Mouse (Mus musculus): Measurements from ENCODE around the gene Tmed10. TPM values are rescaled to one million over a fixed set of nuclear protein-coding genes. Genes with fewer than 3 reads are reported as not detected.

Gene Tmed10
- polyA plus RNA-seq, 1 experiment from 2014 or later = 357 TPM

DNA sequence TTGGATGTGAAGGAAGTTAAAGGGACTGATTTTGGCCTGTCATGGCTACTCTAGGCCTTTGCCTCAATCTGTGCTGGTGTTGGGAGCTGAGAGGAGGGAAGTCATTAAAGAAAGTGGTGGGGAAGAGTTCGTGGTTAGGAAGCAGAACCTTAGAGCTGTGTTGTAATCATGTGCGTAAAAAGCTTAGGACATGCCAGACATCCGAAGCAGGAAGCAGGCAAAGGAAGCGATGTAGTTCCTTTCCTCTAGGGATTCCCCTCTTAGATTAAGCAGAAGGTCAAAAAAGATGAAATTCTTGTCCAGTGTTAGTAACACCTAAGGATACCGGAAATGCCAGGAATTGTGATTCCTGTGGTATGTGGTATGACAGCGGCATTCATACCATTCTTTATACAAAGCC is 26.3 kb downstream of the Tmed10 start:
- peaks cover 5% of the 10 kb centered on the region; the same call in 1 of the 2 replicates for H3K36me3 ChIP-seq (ENCODE audit: insufficient read depth, low read length)

DNA sequence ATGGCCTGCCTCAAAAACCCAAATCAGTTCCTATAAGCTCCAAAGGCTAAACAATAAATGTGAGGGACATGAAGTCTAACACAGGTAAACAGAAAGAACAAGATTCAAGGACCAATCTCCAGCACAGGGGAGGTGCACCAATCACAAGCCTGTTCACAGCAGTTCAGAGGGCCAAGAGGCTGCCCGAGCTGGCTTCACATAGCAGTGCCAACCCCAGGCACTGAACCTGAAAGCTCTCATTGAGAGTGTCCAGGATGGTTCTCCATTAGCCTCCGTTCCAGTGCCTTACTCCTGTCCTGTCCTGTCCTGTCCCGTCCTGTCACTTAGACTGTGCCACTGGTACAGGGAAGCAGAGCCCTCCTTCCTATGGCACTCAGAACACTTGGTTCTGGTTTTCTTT is 27.5 kb downstream of the Tmed10 start:
- H3K27ac ChIP-seq = no peak overlapping the region
- 66% methylated on average over 3 of the region's 3 CpGs for WGBS
- no peak overlapping the region for H3K4me2 ChIP-seq (ENCODE audit: low read length)
- no peak overlapping the region for H3K4me3 ChIP-seq (replicated peaks; ENCODE audit: low read depth, low read length)
- H3K36me3 ChIP-seq (ENCODE audit: insufficient read depth, low read length) = peaks cover 5% of the 10 kb centered on the region; the same call in 1 of the 2 replicates
- no peaks in the 10 kb centered on the region for H3K27me3 ChIP-seq (ENCODE audit: insufficient read depth, low read length)
- no peaks in the 10 kb centered on the region for H3K9me3 ChIP-seq (replicated peaks; ENCODE audit: low read length)
- H3K4me1 ChIP-seq (replicated peaks; ENCODE audit: insufficient read depth, low read length) = no peaks in the 10 kb centered on the region
- no peak for TF ChIP-seq CTCF (IDR thresholded peaks at IDR 0.05; ENCODE audit: low read depth)
- DNase-seq (ENCODE audit: low spot score) (no peak), ATAC-seq (replicated peaks; ENCODE audit: low FRiP score, low read depth) (no peak)
- no peak overlapping the region for H3K9ac ChIP-seq (ENCODE audit: low read depth, low read length)

More for the DNA sequence above, 26.3 kb downstream of the Tmed10 start:
- no peaks in the 10 kb centered on the region for H3K9me3 ChIP-seq (replicated peaks; ENCODE audit: low read length)
- H3K4me1 ChIP-seq (replicated peaks; ENCODE audit: insufficient read depth, low read length) = no peaks in the 10 kb centered on the region
- 68% methylated on average over 6 of the region's 6 CpGs for WGBS
- H3K9ac ChIP-seq (ENCODE audit: low read depth, low read length) = no peak overlapping the region
- H3K4me2 ChIP-seq (ENCODE audit: low read length) = no peak overlapping the region
- TF ChIP-seq CTCF (IDR thresholded peaks at IDR 0.05; ENCODE audit: low read depth) = no peak
- no peaks in the 10 kb centered on the region for H3K27me3 ChIP-seq (ENCODE audit: insufficient read depth, low read length)
- no peak for ATAC-seq (replicated peaks; ENCODE audit: low FRiP score, low read depth)
- peak; percentile 60 for DNase-seq (ENCODE audit: low spot score)
- H3K27ac ChIP-seq = 0 out of 2 replicates have a peak overlapping the region, but pooled peaks have one; percentile 47
- no peak overlapping the region for H3K4me3 ChIP-seq (replicated peaks; ENCODE audit: low read depth, low read length)

DNA sequence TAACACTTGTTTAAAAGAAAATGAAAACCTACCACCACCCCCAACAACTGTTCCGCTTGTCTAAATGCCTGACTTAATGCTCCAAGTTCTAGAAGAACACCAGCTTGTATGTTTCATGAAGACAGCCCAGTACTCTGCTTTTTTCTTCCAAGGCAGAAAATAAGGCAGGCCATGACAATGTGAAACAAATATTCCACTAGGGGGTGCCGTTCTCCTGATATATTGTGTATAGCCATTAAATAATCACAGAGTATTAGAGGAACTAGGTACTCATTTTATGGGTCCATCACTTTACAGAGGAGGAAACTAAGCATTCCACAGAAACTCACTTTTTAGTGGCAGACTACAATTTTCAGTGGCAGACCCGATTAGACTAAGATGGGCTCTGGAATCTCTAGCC is 28.3 kb downstream of the Tmed10 start:
- Histone ChIP-seq H3K4me2 (ENCODE audit: low read length) (no peak overlapping the region), H3K36me3 (ENCODE audit: insufficient read depth, low read length) (peaks cover 5% of the 10 kb centered on the region; the same call in 1 of the 2 replicates), H3K9ac (ENCODE audit: low read depth, low read length) (no peak overlapping the region), H3K4me1 (replicated peaks; ENCODE audit: insufficient read depth, low read length) (no peaks in the 10 kb centered on the region), H3K9me3 (replicated peaks; ENCODE audit: low read length) (no peaks in the 10 kb centered on the region), H3K4me3 (replicated peaks; ENCODE audit: low read depth, low read length) (no peak overlapping the region), H3K27ac (no peak overlapping the region), H3K27me3 (ENCODE audit: insufficient read depth, low read length) (no peaks in the 10 kb centered on the region)
- TF ChIP-seq CTCF (IDR thresholded peaks at IDR 0.05; ENCODE audit: low read depth) = peak; percentile 85
- WGBS = 34% methylated on average over 3 of the region's 3 CpGs
- ATAC-seq (replicated peaks; ENCODE audit: low FRiP score, low read depth) (no peak; the same call in 1 of the 2 replicates), DNase-seq (ENCODE audit: low spot score) (peak; percentile 95)

DNA sequence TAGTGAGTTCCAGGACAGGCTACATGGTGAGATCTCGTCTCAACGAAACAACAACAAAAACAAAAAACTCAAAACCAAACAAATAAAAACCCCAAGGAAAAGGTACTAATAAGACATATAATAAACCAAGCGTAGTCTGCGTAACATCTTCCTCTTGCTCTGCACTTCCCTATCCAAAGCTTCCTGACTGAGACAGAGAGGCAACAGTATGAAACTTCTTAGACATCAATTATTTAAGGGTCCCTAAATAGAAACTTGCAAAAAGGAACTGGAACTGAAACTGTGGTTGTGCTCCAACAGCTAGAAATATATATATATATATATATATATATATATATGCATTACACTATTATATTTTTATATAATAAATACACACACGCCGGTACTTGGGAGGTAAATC is 29.1 kb downstream of the Tmed10 start:
- no peak overlapping the region for H3K27ac ChIP-seq
- no peaks in the 10 kb centered on the region for H3K9me3 ChIP-seq (replicated peaks; ENCODE audit: low read length)
- H3K4me2 ChIP-seq (ENCODE audit: low read length) = no peak overlapping the region
- no peaks in the 10 kb centered on the region for H3K4me1 ChIP-seq (replicated peaks; ENCODE audit: insufficient read depth, low read length)
- H3K4me3 ChIP-seq (replicated peaks; ENCODE audit: low read depth, low read length) = no peak overlapping the region
- DNase-seq (ENCODE audit: low spot score) (no peak), ATAC-seq (replicated peaks; ENCODE audit: low FRiP score, low read depth) (no peak)
- H3K9ac ChIP-seq (ENCODE audit: low read depth, low read length) = no peak overlapping the region
- peaks cover 5% of the 10 kb centered on the region; the same call in 1 of the 2 replicates for H3K36me3 ChIP-seq (ENCODE audit: insufficient read depth, low read length)
- 94% methylated on average over 6 of the region's 6 CpGs for WGBS
- no peak for TF ChIP-seq CTCF (IDR thresholded peaks at IDR 0.05; ENCODE audit: low read depth)
- H3K27me3 ChIP-seq (ENCODE audit: insufficient read depth, low read length) = no peaks in the 10 kb centered on the region

DNA sequence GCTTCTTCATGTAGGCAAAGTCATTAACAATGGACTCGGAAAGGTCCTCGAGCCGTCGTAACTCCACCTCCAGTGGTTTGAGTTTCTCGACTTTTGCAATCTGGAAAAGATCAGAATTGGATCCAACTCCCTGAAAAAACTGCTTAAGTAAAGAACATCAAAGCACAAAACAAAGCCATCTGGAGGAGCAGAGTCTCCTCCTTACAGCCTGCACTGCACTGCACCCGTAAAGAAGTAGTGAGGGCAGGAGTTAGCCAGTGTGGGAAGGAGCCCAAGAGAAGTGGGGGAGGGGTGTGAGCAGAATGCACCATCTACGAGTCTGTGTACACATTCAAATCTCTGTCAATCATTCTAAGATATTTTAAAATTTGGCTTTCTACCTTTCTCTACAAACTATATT is 30.4 kb downstream of the Tmed10 start:
- WGBS = 52% methylated on average over 7 of the region's 7 CpGs
- Histone ChIP-seq H3K27ac (no peak overlapping the region), H3K9me3 (replicated peaks; ENCODE audit: low read length) (no peaks in the 10 kb centered on the region), H3K4me1 (replicated peaks; ENCODE audit: insufficient read depth, low read length) (no peaks in the 10 kb centered on the region; the same call in 1 of the 2 replicates), H3K9ac (ENCODE audit: low read depth, low read length) (no peak overlapping the region), H3K27me3 (ENCODE audit: insufficient read depth, low read length) (no peaks in the 10 kb centered on the region), H3K4me3 (replicated peaks; ENCODE audit: low read depth, low read length) (no peak overlapping the region), H3K36me3 (ENCODE audit: insufficient read depth, low read length) (peaks cover 5% of the 10 kb centered on the region; the same call in 1 of the 2 replicates), H3K4me2 (ENCODE audit: low read length) (no peak overlapping the region)
- TF ChIP-seq CTCF (IDR thresholded peaks at IDR 0.05; ENCODE audit: low read depth) = no peak
- DNase-seq (ENCODE audit: low spot score) (no peak), ATAC-seq (replicated peaks; ENCODE audit: low FRiP score, low read depth) (no peak)

DNA sequence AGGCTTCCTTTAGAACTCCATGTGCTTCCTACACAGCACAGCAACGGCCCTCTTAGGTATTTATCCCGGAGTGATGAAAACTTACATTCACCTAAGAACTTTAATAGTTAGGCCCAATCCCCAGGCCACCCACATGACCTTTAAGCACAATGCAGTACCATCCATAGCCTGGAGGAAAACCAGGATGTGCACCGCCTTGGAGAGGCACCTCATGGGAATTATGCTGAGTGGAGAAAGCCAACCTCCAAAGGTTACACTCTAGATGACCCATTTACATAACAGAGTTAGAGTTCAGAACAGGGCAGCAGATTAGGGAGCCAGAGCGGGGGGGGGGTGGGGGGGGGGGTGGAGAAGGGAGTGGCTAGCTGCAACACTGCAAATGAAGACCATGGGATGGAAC is 32.3 kb downstream of the Tmed10 start:
- Histone ChIP-seq H3K4me1 (replicated peaks; ENCODE audit: insufficient read depth, low read length) (peaks cover 8% of the 10 kb centered on the region), H3K27me3 (ENCODE audit: insufficient read depth, low read length) (no peaks in the 10 kb centered on the region), H3K9me3 (replicated peaks; ENCODE audit: low read length) (no peaks in the 10 kb centered on the region), H3K4me2 (ENCODE audit: low read length) (no peak overlapping the region), H3K27ac (no peak overlapping the region), H3K4me3 (replicated peaks; ENCODE audit: low read depth, low read length) (no peak overlapping the region), H3K9ac (ENCODE audit: low read depth, low read length) (no peak overlapping the region), H3K36me3 (ENCODE audit: insufficient read depth, low read length) (peaks cover under 1% of the 10 kb centered on the region; the same call in 1 of the 2 replicates)
- no peak for TF ChIP-seq CTCF (IDR thresholded peaks at IDR 0.05; ENCODE audit: low read depth)
- 79% methylated on average over 4 of the region's 4 CpGs for WGBS
- no peak for DNase-seq (ENCODE audit: low spot score)
- ATAC-seq (replicated peaks; ENCODE audit: low FRiP score, low read depth) = no peak

DNA sequence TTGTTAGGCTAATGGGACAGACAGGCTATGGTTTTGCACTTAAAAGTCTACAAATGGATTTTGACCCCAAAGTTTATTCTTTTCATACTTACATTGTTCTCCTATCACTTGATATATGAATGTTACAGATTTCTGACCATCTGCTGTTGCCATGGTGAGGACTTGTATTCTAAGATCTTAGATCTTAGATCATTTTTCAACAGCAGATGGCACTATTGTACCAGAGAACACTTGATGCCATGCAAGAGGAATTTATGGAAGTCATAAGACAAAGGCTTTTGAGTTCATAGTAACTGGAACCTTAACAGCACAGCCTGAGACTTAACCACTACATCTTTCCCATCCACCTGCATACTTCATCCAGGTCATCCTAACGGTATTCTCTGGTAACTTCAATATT is 33.5 kb downstream of the Tmed10 start:
- no peaks in the 10 kb centered on the region for H3K27me3 ChIP-seq (ENCODE audit: insufficient read depth, low read length)
- H3K27ac ChIP-seq = no peak overlapping the region
- ATAC-seq (replicated peaks; ENCODE audit: low FRiP score, low read depth) = peak; percentile 20; the same call in 1 of the 2 replicates
- peaks cover 1% of the 10 kb centered on the region; the same call in 1 of the 2 replicates for H3K36me3 ChIP-seq (ENCODE audit: insufficient read depth, low read length)
- no peak overlapping the region for H3K9ac ChIP-seq (ENCODE audit: low read depth, low read length)
- TF ChIP-seq CTCF (IDR thresholded peaks at IDR 0.05; ENCODE audit: low read depth) = peak; percentile 82
- WGBS = 55% methylated on average over 1 of the region's 1 CpGs
- DNase-seq (ENCODE audit: low spot score) = peak; percentile 92
- H3K4me3 ChIP-seq (replicated peaks; ENCODE audit: low read depth, low read length) = no peak overlapping the region
- peaks cover 8% of the 10 kb centered on the region for H3K4me1 ChIP-seq (replicated peaks; ENCODE audit: insufficient read depth, low read length)
- H3K9me3 ChIP-seq (replicated peaks; ENCODE audit: low read length) = no peaks in the 10 kb centered on the region
- no peak overlapping the region for H3K4me2 ChIP-seq (ENCODE audit: low read length)

All from kidney, postnatal 0 days (tissue).